Mouse (Mus musculus) stomach, embryonic 15.5 days (tissue): ENCODE data around the gene Fap. TPM values are rescaled to one million over a fixed set of nuclear protein-coding genes. Genes with fewer than 3 reads are reported as not detected.

ENCODE experiments used
- ATAC-seq: fragments of 200-750 bp; cut with Nextera tagmentation; 2 replicates; pipeline ENCODE4 v1.8.0; 2017; ENCODE audit warnings: low read depth, moderate number of reproducible peaks, moderate TSS enrichment; ENCODE audit not compliant: insufficient read depth, low FRiP score
- H3K27ac ChIP-seq: fragments of 300-500 bp; sonication (generic); 2 replicates; pipeline ENCODE4 v1.5.1; 2015; ENCODE audit warnings: mild to moderate bottlenecking, inconsistent platforms
- H3K27me3 ChIP-seq: fragments of 300-500 bp; sonication (generic); replicated peaks from 2 replicates; pipeline ENCODE4 v1.6.1; 2015; ENCODE audit warnings: inconsistent platforms
- H3K36me3 ChIP-seq: fragments of 300-500 bp; sonication (generic); 2 replicates; pipeline ENCODE4 v1.6.1; 2015; ENCODE audit warnings: inconsistent platforms
- H3K4me1 ChIP-seq: fragments of 300-500 bp; sonication (generic); 2 replicates; pipeline ENCODE4 v1.6.1; 2015; ENCODE audit warnings: inconsistent platforms
- H3K4me2 ChIP-seq: fragments of 300-500 bp; sonication (generic); 2 replicates; pipeline ENCODE4 v1.6.1; 2015; ENCODE audit warnings: mild to moderate bottlenecking, inconsistent platforms
- H3K4me3 ChIP-seq: fragments of 300-500 bp; sonication (generic); replicated peaks from 2 replicates; pipeline ENCODE4 v1.5.1; 2015; ENCODE audit warnings: inconsistent platforms
- H3K9ac ChIP-seq: fragments of 300-500 bp; sonication (generic); 2 replicates; pipeline ENCODE4 v1.6.1; 2015; ENCODE audit warnings: inconsistent platforms
- H3K9me3 ChIP-seq: fragments of 300-500 bp; sonication (generic); 2 replicates; pipeline ENCODE4 v1.6.1; 2016; ENCODE audit warnings: inconsistent platforms
- WGBS: fragments of 180-500 bp; shearing (Covaris S2); methylation state at CpG from one replicate; pipeline ENCODE4 v1.1.7; 2015; 5-methylcytosine and 5-hydroxymethylcytosine counted together
- polyA plus RNA-seq: library from polyadenylated mRNA; unstranded; fragments of >200 nt; fragmentation: Nextera tagmentation; extraction: Ambion mirVana; gene quantifications from 2 replicates; pipeline ENCODE4 v1.2.1, GENCODE M21; 2015

Fap gene
- polyA plus RNA-seq, 1 experiment from 2014 or later = 16.6 TPM

- Histone ChIP-seq H3K9ac (no peak overlapping the region), H3K4me3 (no peak overlapping the region), H3K4me1 (no peaks in the 10 kb centered on the region), H3K27me3 (no peaks in the 10 kb centered on the region), H3K4me2 (no peak overlapping the region), H3K36me3 (no peaks in the 10 kb centered on the region), H3K27ac (no peak overlapping the region), H3K9me3 (no peaks in the 10 kb centered on the region)
- no peak for ATAC-seq
- WGBS = 78% methylated on average over 3 of the region's 3 CpGs
These were observed 89.0 kb downstream of the Fap start for GRCm38 (mm10) chr2:62484906-62485305.

GRCm38 (mm10) chr2:62483550-62483949 lies 90.3 kb downstream of the Fap start, which contains the start of gene Gcg:
TSS of gene Gcg (minus strand) at chr2:62483650.
- Histone ChIP-seq H3K9me3 (no peaks in the 10 kb centered on the region), H3K4me3 (no peak within 1 kb of the TSS), H3K36me3 (no peaks in the 10 kb centered on the region), H3K4me1 (no peaks in the 10 kb centered on the region), H3K4me2 (no peak within 1 kb of the TSS), H3K27me3 (no peaks in the 10 kb centered on the region), H3K9ac (no peak within 1 kb of the TSS), H3K27ac (no peak within 1 kb of the TSS)
- WGBS = 74% methylated on average over 9 of the region's 9 CpGs
- no peak for ATAC-seq

GRCm38 (mm10) chr2:62480285-62481198 lies 93.3 kb downstream of the Fap start:
- no peak for ATAC-seq
- Histone ChIP-seq H3K4me2 (no peak overlapping the region), H3K36me3 (no peaks in the 10 kb centered on the region), H3K4me3 (no peak overlapping the region), H3K27me3 (no peaks in the 10 kb centered on the region), H3K27ac (no peak overlapping the region), H3K9ac (no peak overlapping the region), H3K4me1 (no peaks in the 10 kb centered on the region), H3K9me3 (no peaks in the 10 kb centered on the region)
- WGBS = 57% methylated on average over 9 of the region's 9 CpGs

DNA sequence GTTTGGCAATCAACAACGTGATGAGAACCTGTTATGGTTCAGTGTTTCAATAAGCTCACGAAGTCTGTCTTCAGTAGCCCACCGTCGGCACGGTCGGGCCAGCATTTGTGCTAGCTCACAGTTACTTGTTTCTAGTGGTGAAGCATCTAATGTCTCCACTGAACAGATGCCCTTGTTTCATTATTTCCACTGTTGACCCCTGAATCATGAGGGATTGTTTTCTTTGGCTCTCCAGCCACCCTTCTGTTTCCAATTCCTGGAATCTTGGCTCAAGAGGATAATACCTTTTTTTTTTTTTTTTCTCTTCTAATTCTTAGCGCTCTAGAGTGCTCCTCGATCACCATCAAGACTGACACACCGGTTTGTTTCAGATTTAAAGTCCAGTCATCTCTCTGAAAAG lies 104.3 kb downstream of the Fap start:
- H3K36me3 ChIP-seq = no peaks in the 10 kb centered on the region
- H3K4me1 ChIP-seq = no peaks in the 10 kb centered on the region
- H3K27ac ChIP-seq = no peak overlapping the region
- H3K9ac ChIP-seq = no peak overlapping the region
- WGBS = 89% methylated on average over 9 of the region's 9 CpGs
- H3K9me3 ChIP-seq = no peaks in the 10 kb centered on the region
- H3K27me3 ChIP-seq = no peaks in the 10 kb centered on the region
- ATAC-seq = no peak
- no peak overlapping the region for H3K4me3 ChIP-seq
- no peak overlapping the region for H3K4me2 ChIP-seq

DNA sequence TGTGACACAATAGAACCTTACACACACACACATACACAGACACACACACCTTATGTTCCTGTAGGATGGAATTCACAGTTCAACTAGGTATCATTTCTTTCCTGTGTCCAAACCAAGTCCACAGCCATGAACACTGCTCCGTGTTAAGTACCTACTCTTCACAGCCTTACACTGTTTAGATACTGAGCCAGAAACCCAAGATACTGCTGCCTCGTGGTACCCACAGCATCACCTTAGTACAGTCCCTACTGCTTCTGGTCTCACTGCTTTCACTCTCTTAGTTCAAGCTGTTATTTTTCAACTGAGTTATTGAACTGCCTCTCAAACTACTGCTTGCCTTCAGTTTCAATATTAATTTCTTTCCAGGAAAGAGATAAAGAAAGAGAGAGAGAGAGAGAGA lies 110.6 kb downstream of the Fap start:
- H3K4me2 ChIP-seq = no peak overlapping the region
- no peak overlapping the region for H3K4me3 ChIP-seq
- no peak overlapping the region for H3K9ac ChIP-seq
- H3K27me3 ChIP-seq = no peaks in the 10 kb centered on the region
- no peak overlapping the region for H3K27ac ChIP-seq
- H3K9me3 ChIP-seq = no peaks in the 10 kb centered on the region
- ATAC-seq = no peak
- WGBS = 83% methylated on average over 2 of the region's 2 CpGs
- H3K36me3 ChIP-seq = no peaks in the 10 kb centered on the region
- H3K4me1 ChIP-seq = peaks cover 2% of the 10 kb centered on the region; the same call in 1 of the 2 replicates

DNA sequence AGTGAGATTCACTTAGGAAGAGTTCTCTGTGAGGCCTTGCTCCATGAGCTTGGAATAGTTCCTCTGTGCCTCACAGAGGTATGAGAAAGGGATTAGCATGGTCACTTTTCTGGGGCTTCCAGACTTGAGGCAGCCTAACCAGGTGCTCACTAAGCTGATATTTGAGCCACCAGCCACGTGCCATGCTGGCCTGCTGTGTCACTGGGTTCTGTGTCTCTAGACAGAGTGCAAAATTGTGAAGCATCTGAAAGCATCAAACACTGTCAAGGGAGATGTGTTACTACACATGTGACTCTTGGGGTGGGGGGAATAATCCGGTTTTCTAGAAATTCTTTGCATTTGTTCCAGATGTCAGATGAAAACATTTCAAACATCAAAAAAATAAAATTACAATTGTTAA lies 111.7 kb downstream of the Fap start:
- H3K36me3 ChIP-seq = no peaks in the 10 kb centered on the region
- H3K9ac ChIP-seq = no peak overlapping the region
- no peaks in the 10 kb centered on the region for H3K27me3 ChIP-seq
- peaks cover 2% of the 10 kb centered on the region; the same call in 1 of the 2 replicates for H3K4me1 ChIP-seq
- no peak overlapping the region for H3K4me2 ChIP-seq
- H3K9me3 ChIP-seq = no peaks in the 10 kb centered on the region
- ATAC-seq = no peak
- no peak overlapping the region for H3K27ac ChIP-seq
- H3K4me3 ChIP-seq = no peak overlapping the region
- WGBS = 72% methylated on average over 2 of the region's 2 CpGs

DNA sequence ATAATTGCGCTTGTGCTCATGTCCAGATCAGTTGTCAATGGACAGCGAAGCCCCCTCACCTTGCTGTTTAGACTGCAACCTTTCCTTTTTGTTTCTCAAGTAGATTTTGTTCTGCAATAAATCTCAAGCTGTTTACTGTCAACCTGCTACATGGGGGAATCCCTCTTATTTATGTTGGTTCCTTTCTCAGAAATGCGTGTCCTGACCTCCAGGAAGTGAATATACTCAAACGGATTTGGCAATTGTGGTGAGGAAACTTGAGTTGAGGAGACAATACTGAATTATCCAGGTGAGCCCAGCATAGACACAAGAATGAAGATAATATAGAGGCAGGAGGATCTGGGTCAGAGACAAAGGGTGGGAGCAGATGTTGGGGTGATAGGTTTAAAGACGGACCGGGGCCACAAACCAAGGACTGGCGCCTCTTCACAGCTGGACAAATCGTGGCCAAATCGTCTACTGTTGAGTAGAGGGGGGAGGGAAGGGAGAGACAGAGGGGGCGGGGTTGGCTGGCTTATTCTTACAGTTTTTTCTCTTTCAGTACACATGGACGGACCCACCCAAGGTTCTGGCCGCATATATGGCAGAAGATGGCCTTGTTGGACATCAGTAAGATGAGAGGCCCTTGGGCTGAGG lies 112.9 kb downstream of the Fap start:
- 72% methylated on average over 12 of the region's 12 CpGs for WGBS
- Histone ChIP-seq H3K27me3 (no peaks in the 10 kb centered on the region), H3K4me1 (peaks cover 2% of the 10 kb centered on the region; the same call in 1 of the 2 replicates), H3K9ac (no peak overlapping the region), H3K36me3 (no peaks in the 10 kb centered on the region), H3K9me3 (no peaks in the 10 kb centered on the region), H3K27ac (no peak overlapping the region), H3K4me2 (no peak overlapping the region; the same call in 1 of the 2 replicates), H3K4me3 (no peak overlapping the region)
- no peak for ATAC-seq

DNA sequence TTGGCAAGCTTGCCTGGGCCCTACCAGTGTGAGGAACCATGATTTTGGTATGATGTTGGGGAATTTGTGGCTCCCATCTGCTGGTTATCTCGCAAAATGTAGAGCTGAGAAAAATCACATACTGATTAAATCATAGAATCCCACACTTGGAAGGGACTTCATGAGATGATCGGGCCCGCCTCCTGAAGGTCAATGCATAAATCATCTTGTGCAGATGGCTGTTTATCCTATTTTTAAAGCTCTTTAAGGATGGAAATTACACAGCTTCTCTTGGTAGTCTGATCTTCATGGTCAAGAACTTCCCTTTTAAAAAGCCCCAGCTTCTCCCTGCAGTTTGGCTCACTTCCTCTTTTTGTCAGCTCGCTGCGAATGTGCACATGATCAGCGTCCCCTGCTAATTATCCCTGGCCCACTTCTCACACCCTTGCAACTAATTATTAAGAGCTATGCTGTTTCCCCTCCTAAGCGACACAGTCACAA lies 113.6 kb downstream of the Fap start:
- Histone ChIP-seq H3K36me3 (no peaks in the 10 kb centered on the region), H3K9ac (no peak overlapping the region)
- no peak for ATAC-seq

DNA sequence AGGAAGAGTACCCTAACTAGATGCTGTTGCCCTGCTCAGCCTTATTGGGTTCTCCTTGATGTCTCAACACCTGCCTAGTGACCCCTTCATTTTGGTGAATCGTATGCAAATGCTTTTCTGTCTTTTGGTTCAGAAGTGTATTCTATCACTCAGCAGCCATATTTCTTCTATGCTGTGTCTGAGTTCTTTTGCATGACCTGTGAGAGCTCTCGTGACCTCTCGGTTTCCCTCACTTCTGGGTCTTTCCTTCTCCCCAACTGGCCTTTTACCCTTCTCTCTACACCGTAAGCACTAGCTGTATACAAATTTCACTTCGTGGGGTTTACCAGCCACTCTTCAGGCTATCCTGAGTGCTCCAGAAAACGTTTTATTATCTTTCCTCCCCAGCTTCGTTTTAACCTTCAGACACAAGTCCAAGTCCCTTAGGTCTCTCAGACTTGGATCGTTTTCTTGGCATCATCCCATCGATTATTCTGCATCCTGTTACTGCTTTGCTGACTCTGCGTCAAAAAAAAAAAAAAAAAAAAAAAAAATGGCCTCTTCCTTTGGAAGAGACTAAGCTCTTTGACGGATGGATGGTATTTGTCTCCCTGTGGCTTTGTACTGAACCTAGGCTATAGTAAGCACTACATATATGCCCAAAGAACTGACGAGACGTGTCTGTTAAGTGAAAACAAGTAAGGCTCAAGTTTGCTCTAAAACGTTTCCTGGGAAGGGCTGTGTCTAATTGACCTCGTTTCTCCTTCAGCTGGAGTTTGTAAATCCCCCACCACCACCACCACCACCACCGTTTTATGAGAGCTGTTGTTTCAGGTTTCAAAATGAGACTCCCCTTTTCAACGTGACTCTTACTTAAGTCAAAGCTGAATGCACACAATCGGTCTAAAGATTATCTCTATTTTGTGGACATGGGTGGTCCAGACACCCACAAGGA lies 114.4 kb downstream of the Fap start:
- Histone ChIP-seq H3K36me3 (no peaks in the 10 kb centered on the region), H3K27me3 (no peaks in the 10 kb centered on the region), H3K4me1 (peaks cover 2% of the 10 kb centered on the region; the same call in 1 of the 2 replicates), H3K9me3 (no peaks in the 10 kb centered on the region), H3K4me2 (no peak overlapping the region), H3K9ac (no peak overlapping the region), H3K27ac (no peak overlapping the region), H3K4me3 (no peak overlapping the region)
- WGBS = 47% methylated on average over 18 of the region's 18 CpGs
- no peak for ATAC-seq

More for the DNA sequence above, 113.6 kb downstream of the Fap start:
- WGBS = 38% methylated on average over 7 of the region's 7 CpGs
- Histone ChIP-seq H3K4me3 (no peak overlapping the region), H3K27me3 (no peaks in the 10 kb centered on the region), H3K4me1 (peaks cover 2% of the 10 kb centered on the region; the same call in 1 of the 2 replicates), H3K9me3 (no peaks in the 10 kb centered on the region), H3K27ac (no peak overlapping the region), H3K4me2 (no peak overlapping the region; the same call in 1 of the 2 replicates)

DNA sequence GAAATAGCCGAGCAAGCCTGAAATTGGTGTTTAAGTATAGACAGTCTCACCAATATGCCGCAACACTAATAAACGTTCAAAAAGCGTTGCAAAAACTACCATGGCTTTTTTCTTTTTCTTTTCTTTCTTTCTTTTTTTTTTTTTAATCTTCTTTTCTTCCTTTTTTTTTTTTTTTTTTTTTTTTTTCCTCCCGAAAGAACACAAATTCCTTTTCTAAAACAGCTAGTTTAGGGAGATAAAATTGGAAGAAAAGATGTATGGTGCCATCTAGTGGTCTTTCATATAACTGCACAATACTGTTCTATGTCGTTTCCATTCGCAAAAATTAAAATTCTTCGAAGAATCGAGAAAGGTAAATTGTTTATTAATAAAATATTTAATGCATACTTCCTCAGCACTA lies 115.8 kb downstream of the Fap start:
- no peaks in the 10 kb centered on the region for H3K9me3 ChIP-seq
- no peaks in the 10 kb centered on the region for H3K27me3 ChIP-seq
- no peak for ATAC-seq
- no peaks in the 10 kb centered on the region for H3K36me3 ChIP-seq
- WGBS = 36% methylated on average over 9 of the region's 9 CpGs
- no peak overlapping the region for H3K4me3 ChIP-seq
- no peak overlapping the region for H3K27ac ChIP-seq
- no peak overlapping the region for H3K4me2 ChIP-seq
- peaks cover 2% of the 10 kb centered on the region; the same call in 1 of the 2 replicates for H3K4me1 ChIP-seq
- H3K9ac ChIP-seq = no peak overlapping the region

DNA sequence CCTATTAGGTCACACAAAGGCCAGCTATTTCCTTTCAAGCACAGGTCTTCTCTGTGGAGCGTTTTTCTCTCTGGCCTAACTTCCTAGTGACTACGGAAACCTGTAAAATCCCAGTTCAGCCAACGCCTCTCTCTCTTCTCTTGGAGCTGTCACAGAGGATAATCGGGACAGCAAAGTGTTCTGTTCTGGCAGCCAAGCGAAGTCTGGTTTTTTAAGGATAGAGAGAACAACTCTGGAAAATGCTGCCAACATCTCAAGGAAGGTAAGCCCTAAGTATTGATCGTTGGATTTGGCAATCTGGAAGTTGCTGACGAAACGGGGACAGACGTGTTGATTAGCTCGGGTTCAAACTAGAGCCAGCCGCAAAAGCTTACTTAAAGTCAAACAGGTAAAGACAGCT lies 118.9 kb downstream of the Fap start:
- Histone ChIP-seq H3K9ac (no peak overlapping the region), H3K4me1 (no peaks in the 10 kb centered on the region), H3K36me3 (no peaks in the 10 kb centered on the region), H3K27ac (no peak overlapping the region), H3K9me3 (no peaks in the 10 kb centered on the region), H3K27me3 (no peaks in the 10 kb centered on the region), H3K4me3 (no peak overlapping the region), H3K4me2 (no peak overlapping the region)
- no peak for ATAC-seq
- 83% methylated on average over 11 of the region's 11 CpGs for WGBS
